Mouse (Mus musculus) lung, embryonic 16.5 days (tissue): ENCODE measurements around the gene Stpg2. TPM values are rescaled to one million over a fixed set of nuclear protein-coding genes. Genes with fewer than 3 reads are reported as not detected.

ENCODE experiments used
- ATAC-seq: fragments of 200-750 bp; cut with Nextera tagmentation; 2 replicates; pipeline ENCODE4 v1.8.0; 2017; ENCODE audit warnings: low read depth, mild to moderate bottlenecking, moderate library complexity
- H3K27ac ChIP-seq: fragments of 300-500 bp; sonication (generic); 2 replicates; pipeline ENCODE4 v1.5.1; 2014; ENCODE audit warnings: mild to moderate bottlenecking, control low read depth, low read length
- H3K27me3 ChIP-seq: fragments of 300-500 bp; sonication (generic); 2 replicates; pipeline ENCODE4 v1.6.1; 2014; ENCODE audit warnings: low read depth, low read length, mixed read lengths; ENCODE audit not compliant: control insufficient read depth, insufficient read depth
- H3K36me3 ChIP-seq: fragments of 300-500 bp; sonication (generic); 2 replicates; pipeline ENCODE4 v1.6.1; 2014; ENCODE audit warnings: low read length; ENCODE audit not compliant: control insufficient read depth, insufficient read depth
- H3K4me1 ChIP-seq: fragments of 300-500 bp; sonication (generic); replicated peaks from 2 replicates; pipeline ENCODE4 v1.6.1; 2014; ENCODE audit warnings: low read length, mixed read lengths; ENCODE audit not compliant: control insufficient read depth, insufficient read depth
- H3K4me2 ChIP-seq: fragments of 300-500 bp; sonication (generic); 2 replicates; pipeline ENCODE4 v1.6.1; 2014; ENCODE audit warnings: low read depth, low read length, control low read depth
- H3K4me3 ChIP-seq: fragments of 300-500 bp; sonication (generic); 2 replicates; pipeline ENCODE4 v1.5.1; 2014; ENCODE audit warnings: mild to moderate bottlenecking, low read length, control low read depth
- H3K9ac ChIP-seq: fragments of 300-500 bp; sonication (generic); 2 replicates; pipeline ENCODE4 v1.6.1; 2014; ENCODE audit warnings: low read length, control low read depth
- H3K9me3 ChIP-seq: fragments of 300-500 bp; sonication (generic); 2 replicates; pipeline ENCODE4 v1.6.1; 2016; ENCODE audit warnings: low read length; ENCODE audit not compliant: control insufficient read depth
- WGBS: fragments of 180-500 bp; shearing (Covaris S2); extraction: QIAGEN DNeasy Blood & Tissue Kit; methylation state at CpG from one replicate; pipeline ENCODE4 v1.1.7; 2014; 5-methylcytosine and 5-hydroxymethylcytosine counted together
- polyA plus RNA-seq: library from polyadenylated mRNA; unstranded; fragments of >200 nt; fragmentation: Nextera tagmentation; extraction: Ambion mirVana; gene quantifications from 2 replicates; pipeline ENCODE4 v1.2.1, GENCODE M21; 2015

The Stpg2 gene
- polyA plus RNA-seq, 1 experiment from 2014 or later: not detected

DNA sequence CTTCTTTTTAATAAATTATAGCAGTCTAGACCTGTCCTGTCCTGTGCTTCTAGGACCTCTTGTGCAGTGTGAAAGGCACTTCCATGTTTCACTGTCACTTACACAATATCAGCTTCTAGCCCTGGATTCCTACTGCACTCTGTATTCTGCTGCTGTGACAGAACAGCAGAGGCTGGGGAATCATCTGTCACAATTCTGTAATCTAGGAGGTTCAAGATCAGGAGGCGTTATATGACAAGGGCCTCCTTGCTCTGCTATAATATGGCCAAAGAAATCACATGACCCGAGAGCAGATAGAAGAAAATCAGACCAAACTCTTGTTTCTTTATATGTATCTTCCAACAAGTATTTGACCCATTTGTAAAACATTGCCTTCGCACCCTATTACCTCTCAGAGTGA, 175.0 kb downstream of the Stpg2 start:
- Histone ChIP-seq H3K27me3 (no peaks in the 10 kb centered on the region), H3K4me2 (no peak overlapping the region), H3K4me3 (no peak overlapping the region), H3K27ac (no peak overlapping the region), H3K9me3 (no peaks in the 10 kb centered on the region), H3K4me1 (no peaks in the 10 kb centered on the region), H3K36me3 (no peaks in the 10 kb centered on the region), H3K9ac (no peak overlapping the region)
- WGBS: 57% methylated on average over 3 of the region's 3 CpGs
- peak; percentile 74 for ATAC-seq

DNA sequence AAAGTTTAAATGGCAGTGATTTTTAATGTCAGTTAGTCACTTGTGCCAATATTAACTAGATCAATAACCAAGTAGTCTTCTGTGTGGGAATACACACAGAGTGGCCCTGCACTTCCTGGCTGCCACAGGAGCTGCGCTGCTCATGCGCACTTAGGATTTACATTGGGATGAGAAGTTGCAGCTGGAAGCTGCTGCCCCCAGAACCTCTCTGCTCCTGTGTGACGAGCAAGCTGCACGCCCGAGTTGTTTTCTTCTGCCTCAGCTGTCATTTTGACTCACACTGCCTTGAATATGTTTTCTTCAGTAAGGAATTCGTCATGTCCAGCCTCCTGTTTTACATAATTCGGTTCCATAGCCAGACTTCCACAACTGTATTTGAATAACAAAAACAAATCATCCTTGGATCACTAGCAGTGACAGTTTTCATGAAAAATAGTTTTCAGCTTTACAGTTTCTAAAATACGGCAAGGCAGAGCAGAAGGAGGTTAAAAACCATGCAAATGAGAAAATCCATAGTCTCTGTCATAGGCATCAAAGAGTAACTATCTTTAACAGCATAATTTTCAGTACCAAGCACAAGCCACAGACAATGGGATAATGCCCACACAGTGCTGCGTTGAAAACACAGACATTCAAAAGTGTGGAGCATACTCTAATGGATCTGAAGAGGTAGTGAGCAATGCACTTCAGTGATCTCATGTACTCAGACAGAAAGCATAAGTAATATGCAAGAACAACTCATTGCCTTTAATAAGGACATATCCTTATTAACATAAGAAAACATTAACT, 191.8 kb downstream of the Stpg2 start:
- Histone ChIP-seq H3K4me1 (no peaks in the 10 kb centered on the region), H3K4me3 (no peak overlapping the region), H3K27ac (no peak overlapping the region), H3K9ac (no peak overlapping the region), H3K27me3 (no peaks in the 10 kb centered on the region), H3K4me2 (no peak overlapping the region), H3K9me3 (no peaks in the 10 kb centered on the region; the same call in none of the 2 replicates), H3K36me3 (no peaks in the 10 kb centered on the region)
- ATAC-seq: peak; percentile 91
- 42% methylated on average over 9 of the region's 9 CpGs for WGBS

DNA sequence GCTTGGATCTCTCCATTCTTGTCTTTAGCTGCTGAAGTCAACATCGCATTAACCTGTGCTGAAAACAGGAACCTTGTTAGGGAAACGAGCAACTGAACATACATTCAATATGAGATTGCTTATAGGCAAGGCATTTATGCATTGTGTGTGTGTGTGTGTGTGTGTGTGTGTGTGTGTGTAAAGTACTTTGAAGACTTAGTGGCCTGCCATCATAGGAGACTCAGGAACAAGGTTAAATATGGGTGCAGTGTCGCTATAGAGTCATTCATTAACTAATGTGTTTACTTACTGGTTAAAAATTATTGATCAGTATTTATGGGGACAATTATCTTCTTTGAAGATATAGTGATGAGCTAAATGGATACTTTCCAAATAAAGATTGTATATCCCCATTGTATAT, 199.2 kb downstream of the Stpg2 start:
- Histone ChIP-seq H3K4me3 (no peak overlapping the region), H3K9me3 (no peaks in the 10 kb centered on the region), H3K27me3 (no peaks in the 10 kb centered on the region), H3K9ac (no peak overlapping the region), H3K4me1 (no peaks in the 10 kb centered on the region), H3K4me2 (no peak overlapping the region), H3K27ac (no peak overlapping the region), H3K36me3 (no peaks in the 10 kb centered on the region)
- ATAC-seq: no peak
- WGBS: 85% methylated on average over 3 of the region's 3 CpGs

DNA sequence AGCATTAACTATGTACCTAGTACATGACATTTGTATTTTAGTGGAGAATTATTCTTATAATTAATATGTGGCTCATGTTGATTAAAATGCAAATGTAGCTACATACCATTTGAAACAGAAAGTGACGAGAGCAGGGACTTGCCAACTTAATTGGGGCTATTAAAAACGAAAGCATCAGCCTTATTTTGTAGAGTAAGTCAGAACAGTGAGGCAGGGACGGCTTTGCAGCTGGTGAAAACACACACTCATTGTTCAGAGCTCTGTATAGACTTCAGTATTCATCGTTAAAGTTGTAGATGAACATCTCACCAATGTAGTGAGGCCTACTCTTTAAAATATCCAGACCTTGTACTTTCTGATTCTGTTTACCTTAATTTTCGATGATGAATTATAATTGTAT, 213.6 kb downstream of the Stpg2 start:
- H3K27ac ChIP-seq: no peak overlapping the region
- H3K36me3 ChIP-seq: no peaks in the 10 kb centered on the region
- no peaks in the 10 kb centered on the region for H3K27me3 ChIP-seq
- ATAC-seq: no peak
- WGBS: 77% methylated on average over 5 of the region's 5 CpGs
- no peak overlapping the region for H3K9ac ChIP-seq
- H3K4me1 ChIP-seq: no peaks in the 10 kb centered on the region
- H3K4me3 ChIP-seq: no peak overlapping the region
- no peaks in the 10 kb centered on the region for H3K9me3 ChIP-seq
- H3K4me2 ChIP-seq: no peak overlapping the region

DNA sequence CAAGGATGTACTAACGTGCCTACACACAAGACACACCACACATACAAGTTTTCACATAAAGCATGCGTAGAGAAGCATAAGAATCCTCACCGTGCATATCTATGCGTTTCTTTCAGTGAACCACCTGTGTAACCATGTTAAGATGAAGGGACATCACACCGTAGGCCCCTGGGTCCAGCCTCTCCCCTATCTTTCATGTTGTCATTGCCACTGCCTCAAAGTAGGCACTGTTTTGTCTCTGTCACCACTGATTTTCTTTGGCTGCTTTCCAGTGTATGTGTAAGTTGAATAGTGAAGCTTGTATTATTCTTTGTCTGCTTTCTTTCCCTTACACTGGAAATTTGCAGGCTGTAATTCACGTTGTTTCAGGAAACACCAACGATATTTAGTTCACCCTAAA, 236.7 kb downstream of the Stpg2 start:
- Histone ChIP-seq H3K4me1 (no peaks in the 10 kb centered on the region), H3K9me3 (no peaks in the 10 kb centered on the region), H3K4me2 (no peak overlapping the region), H3K27me3 (no peaks in the 10 kb centered on the region), H3K4me3 (no peak overlapping the region), H3K36me3 (no peaks in the 10 kb centered on the region), H3K9ac (no peak overlapping the region), H3K27ac (no peak overlapping the region)
- ATAC-seq: no peak
- 67% methylated on average over 7 of the region's 7 CpGs for WGBS

DNA sequence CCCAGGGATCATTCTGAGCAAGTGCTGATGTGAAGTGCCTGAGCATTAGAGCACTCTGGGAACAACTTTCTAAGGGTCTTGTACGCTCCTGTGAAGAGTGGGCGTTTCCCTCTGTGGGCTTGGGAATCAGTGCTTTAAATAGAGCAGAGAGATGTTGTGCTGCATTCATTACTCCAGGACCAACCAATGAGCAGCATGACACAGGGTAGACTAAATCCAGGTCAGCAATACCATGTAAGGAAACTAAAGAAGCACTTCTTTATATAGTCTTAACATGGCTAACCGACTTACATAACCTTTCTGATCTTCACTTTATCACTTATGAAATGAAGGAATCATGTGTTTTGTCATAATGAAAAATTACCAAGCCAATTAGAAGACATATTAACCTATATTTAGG, 290.4 kb downstream of the Stpg2 start:
- Histone ChIP-seq H3K9ac (no peak overlapping the region), H3K36me3 (no peaks in the 10 kb centered on the region), H3K9me3 (no peaks in the 10 kb centered on the region), H3K4me2 (no peak overlapping the region), H3K4me1 (no peaks in the 10 kb centered on the region), H3K27ac (no peak overlapping the region), H3K4me3 (no peak overlapping the region), H3K27me3 (no peaks in the 10 kb centered on the region)
- WGBS: 66% methylated on average over 3 of the region's 3 CpGs
- ATAC-seq: no peak

DNA sequence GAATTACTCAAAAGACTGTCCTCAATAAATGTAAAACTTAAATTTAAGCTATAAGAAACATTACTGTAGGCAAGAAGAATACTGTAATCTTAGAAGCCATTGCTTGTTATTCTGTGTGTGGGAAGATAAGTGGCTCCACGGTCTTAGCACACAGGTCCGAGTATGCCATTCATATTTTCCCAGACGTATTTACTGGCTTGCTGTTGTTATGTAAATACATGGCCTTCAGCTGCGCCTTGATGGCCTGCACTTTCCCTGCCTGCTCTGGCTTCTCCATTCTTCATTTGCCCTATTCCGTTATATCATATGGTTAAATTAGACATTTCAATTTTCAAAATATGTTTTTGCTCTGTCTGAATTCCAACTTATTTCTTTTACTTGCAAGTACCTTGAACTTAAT, 296.7 kb downstream of the Stpg2 start:
- Histone ChIP-seq H3K36me3 (no peaks in the 10 kb centered on the region), H3K27ac (no peak overlapping the region), H3K9me3 (no peaks in the 10 kb centered on the region), H3K4me3 (no peak overlapping the region), H3K27me3 (no peaks in the 10 kb centered on the region), H3K4me1 (no peaks in the 10 kb centered on the region), H3K4me2 (no peak overlapping the region), H3K9ac (no peak overlapping the region)
- no peak for ATAC-seq
- WGBS: 72% methylated on average over 5 of the region's 5 CpGs

DNA sequence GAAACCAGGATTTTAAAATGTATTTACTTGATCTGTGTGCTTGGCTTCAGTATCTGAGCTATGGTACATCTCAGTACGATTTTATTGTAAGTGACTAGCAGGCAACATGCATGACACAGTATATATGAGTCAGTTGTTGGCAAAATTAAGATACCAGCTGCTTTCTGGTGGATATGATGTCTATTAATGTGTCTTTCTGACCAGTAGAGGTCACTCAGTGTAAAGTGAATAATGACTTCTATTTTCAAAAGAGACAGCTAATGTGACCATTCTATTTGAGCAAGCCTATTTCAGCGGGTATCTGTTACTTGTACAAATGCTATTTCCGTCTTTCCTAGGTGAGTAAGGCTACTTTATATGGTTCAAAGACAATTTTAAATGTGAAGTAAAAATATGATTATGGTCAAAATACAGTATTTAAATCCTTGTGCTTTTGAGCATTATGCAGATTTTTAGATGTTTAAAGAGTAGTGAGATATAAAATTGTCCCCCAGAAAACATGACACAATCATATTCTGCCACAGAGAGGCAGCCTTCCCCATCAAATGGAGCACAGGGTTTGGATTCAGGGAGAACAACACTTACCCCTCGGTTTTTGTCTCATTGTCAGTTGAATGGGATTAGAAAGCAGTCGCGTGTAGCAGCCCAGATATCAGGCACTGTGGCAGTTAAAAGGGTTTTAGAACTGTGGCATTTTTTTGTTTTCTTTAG, 303.9 kb downstream of the Stpg2 start:
- Histone ChIP-seq H3K4me1 (no peaks in the 10 kb centered on the region), H3K27ac (no peak overlapping the region), H3K9ac (no peak overlapping the region), H3K27me3 (no peaks in the 10 kb centered on the region), H3K4me2 (no peak overlapping the region), H3K4me3 (no peak overlapping the region), H3K9me3 (no peaks in the 10 kb centered on the region), H3K36me3 (no peaks in the 10 kb centered on the region)
- 50% methylated on average over 6 of the region's 6 CpGs for WGBS
- no peak for ATAC-seq

DNA sequence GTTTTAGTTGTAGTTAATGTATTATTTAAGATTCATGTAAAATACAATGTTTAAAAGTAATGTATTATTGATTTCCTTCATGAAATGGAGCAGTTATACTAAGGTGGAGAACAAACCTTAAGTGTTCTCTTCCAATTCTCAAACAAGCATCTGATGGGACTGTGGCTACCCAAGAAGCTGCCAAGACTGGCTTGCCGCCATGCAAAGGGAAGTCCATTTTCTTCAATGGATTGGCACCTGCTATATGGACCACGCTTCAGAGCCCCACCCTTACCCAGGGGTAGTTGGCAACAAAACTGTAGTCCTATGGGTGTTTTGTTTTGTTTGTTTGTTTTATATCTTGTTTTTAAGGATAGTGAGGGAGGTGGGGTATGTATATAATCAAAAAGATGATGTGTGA, 373.0 kb downstream of the Stpg2 start:
- H3K9me3 ChIP-seq: no peaks in the 10 kb centered on the region
- H3K4me3 ChIP-seq: no peak overlapping the region
- no peaks in the 10 kb centered on the region for H3K27me3 ChIP-seq
- H3K4me1 ChIP-seq: no peaks in the 10 kb centered on the region
- 93% methylated on average over 2 of the region's 2 CpGs for WGBS
- no peaks in the 10 kb centered on the region for H3K36me3 ChIP-seq
- H3K27ac ChIP-seq: no peak overlapping the region
- no peak for ATAC-seq
- H3K9ac ChIP-seq: no peak overlapping the region
- no peak overlapping the region for H3K4me2 ChIP-seq
